10 mouse cellular contexts compared by ENCODE assay signal in the genomic region with DNA sequence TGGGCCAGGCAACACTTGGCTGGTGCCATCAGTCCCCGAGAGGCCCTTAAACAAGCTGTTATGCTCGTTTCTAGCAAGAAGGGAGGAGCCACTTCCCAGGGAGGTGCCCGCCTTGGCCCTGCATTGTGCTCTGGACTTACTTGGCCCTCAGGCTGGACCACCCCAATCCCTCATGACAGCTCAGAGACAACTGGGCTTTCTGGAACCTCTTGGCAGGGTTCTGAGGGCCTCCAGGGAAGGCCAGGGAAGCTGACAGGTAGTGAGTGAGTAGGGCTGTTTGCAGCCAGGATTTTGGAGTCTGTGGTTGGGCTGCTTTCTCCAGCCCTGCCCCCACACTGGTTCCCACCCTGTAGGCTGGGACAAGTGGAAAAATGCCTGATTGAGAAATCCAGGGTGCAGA.
DNase-seq lines count a peak whose midpoint lies in the region; ATAC-seq and TF ChIP-seq lines count a peak whose summit lies in the region.
"Had no signal": no experiment of that assay in that cellular context is flagged by ENCODE, and none has a peak within 500 bp of the region (broad histone marks: within the 10 kb centered on the region; RNA-seq: fewer than 3 reads in every experiment).

No protein-coding gene starts in this region.

- TF ChIP-seq EP300 in heart, postnatal 0 days (IDR thresholded peaks at IDR 0.05; ENCODE audit: low read depth): no peak

- no peak overlapping the region for H3K4me3 ChIP-seq in embryonic facial prominence, embryonic 14.5 days (ENCODE audit: low read depth, low read length)
- H3K4me3 ChIP-seq in embryonic facial prominence, embryonic 10.5 days: no peak overlapping the region
- H3K4me3 ChIP-seq in heart, postnatal 0 days (ENCODE audit: low read depth, low read length): no peak overlapping the region
- H3K4me3 ChIP-seq: embryonic facial prominence, embryonic 13.5 days had no signal

- no peaks in the 10 kb centered on the region for H3K27me3 ChIP-seq in embryonic facial prominence, embryonic 14.5 days (replicated peaks; ENCODE audit: control insufficient read depth, insufficient read depth, low read length)
- no peaks in the 10 kb centered on the region for H3K27me3 ChIP-seq in embryonic facial prominence, embryonic 10.5 days (replicated peaks; ENCODE audit: low read depth, poor library complexity, severe bottlenecking)
- H3K27me3 ChIP-seq in heart, postnatal 0 days (ENCODE audit: control insufficient read depth, insufficient read depth, low read length): no peaks in the 10 kb centered on the region
- H3K27me3 ChIP-seq: embryonic facial prominence, embryonic 13.5 days had no signal

- ATAC-seq in embryonic facial prominence, embryonic 14.5 days (ENCODE audit: low read depth): no peak
- peak; percentile 40; the same call in 1 of the 2 replicates for ATAC-seq in heart, postnatal 0 days (ENCODE audit: insufficient read depth, low read depth)

- no peak for TF ChIP-seq CTCF in heart, postnatal 0 days (IDR thresholded peaks at IDR 0.05; ENCODE audit: low read depth)

- no peak overlapping the region for H3K4me2 ChIP-seq in embryonic facial prominence, embryonic 14.5 days (ENCODE audit: low read depth, low read length)
- H3K4me2 ChIP-seq in heart, postnatal 0 days (ENCODE audit: low read depth, low read length): no peak overlapping the region
- H3K4me2 ChIP-seq: embryonic facial prominence, embryonic 13.5 days had no signal

- 28% methylated on average over 3 of the region's 3 CpGs for WGBS in embryonic facial prominence, embryonic 14.5 days
- WGBS in embryonic facial prominence, embryonic 10.5 days: 26% methylated on average over 3 of the region's 3 CpGs
- WGBS in heart, postnatal 0 days: 40% methylated on average over 3 of the region's 3 CpGs

- DNase-seq in embryonic facial prominence, embryonic 14.5 days (ENCODE audit: low spot score): peak; percentile 47
- no peak for DNase-seq in embryonic facial prominence, embryonic 10.5 days (ENCODE audit: low spot score)
- DNase-seq in 3T3-L1 (ENCODE audit: low read depth, low spot score): peak; percentile 86
- no peak for DNase-seq in heart, postnatal 0 days (ENCODE audit: low spot score)
- DNase-seq in lung, postnatal 10 days: peak; percentile 82
- DNase-seq in thymus, postnatal 0 days (ENCODE audit: low spot score): no peak
- DNase-seq in layer of hippocampus, adult 11-12 months (ENCODE audit: low spot score): no peak
- no peak for DNase-seq in left cerebral cortex, postnatal 10 days (ENCODE audit: extremely low spot score in 1 of 2, low spot score in 2 of 2)
- DNase-seq: B cell, adult 2 months had no signal

- H3K27ac ChIP-seq in embryonic facial prominence, embryonic 14.5 days (replicated peaks; ENCODE audit: low read depth, low read length): 0 out of 2 replicates have a peak overlapping the region, but pooled peaks have one; percentile 10
- no peak overlapping the region; the same call in 1 of the 2 replicates for H3K27ac ChIP-seq in embryonic facial prominence, embryonic 10.5 days (replicated peaks)
- peak overlapping the region; percentile 35; the same call in 1 of the 2 replicates for H3K27ac ChIP-seq in heart, postnatal 0 days (ENCODE audit: low read depth)
- H3K27ac ChIP-seq: embryonic facial prominence, embryonic 13.5 days had no signal

- intact Hi-C loops in left cerebral cortex, postnatal 10 days (cut with DNase I): no loop called here

- no peak overlapping the region for H3K9ac ChIP-seq in embryonic facial prominence, embryonic 14.5 days (ENCODE audit: low read depth, low read length)
- H3K9ac ChIP-seq in heart, postnatal 0 days (replicated peaks; ENCODE audit: low read depth, low read length): no peak overlapping the region
- H3K9ac ChIP-seq: embryonic facial prominence, embryonic 13.5 days had no signal

- H3K4me1 ChIP-seq in embryonic facial prominence, embryonic 14.5 days (ENCODE audit: control insufficient read depth, insufficient read depth, low read length): peaks cover 20% of the 10 kb centered on the region
- peaks cover 23% of the 10 kb centered on the region for H3K4me1 ChIP-seq in embryonic facial prominence, embryonic 10.5 days
- peaks cover 10% of the 10 kb centered on the region; the same call in 1 of the 2 replicates for H3K4me1 ChIP-seq in heart, postnatal 0 days (ENCODE audit: control insufficient read depth, insufficient read depth)

- H3K36me3 ChIP-seq in embryonic facial prominence, embryonic 14.5 days (ENCODE audit: control insufficient read depth, insufficient read depth, low read length): no peaks in the 10 kb centered on the region
- H3K36me3 ChIP-seq in embryonic facial prominence, embryonic 10.5 days (replicated peaks): no peaks in the 10 kb centered on the region
- H3K36me3 ChIP-seq in heart, postnatal 0 days (replicated peaks; ENCODE audit: control insufficient read depth, insufficient read depth, low read length): no peaks in the 10 kb centered on the region
- H3K36me3 ChIP-seq: embryonic facial prominence, embryonic 13.5 days had no signal

- H3K9me3 ChIP-seq in embryonic facial prominence, embryonic 14.5 days (ENCODE audit: control insufficient read depth, low read length): no peaks in the 10 kb centered on the region
- no peaks in the 10 kb centered on the region for H3K9me3 ChIP-seq in embryonic facial prominence, embryonic 10.5 days
- H3K9me3 ChIP-seq in heart, postnatal 0 days (replicated peaks; ENCODE audit: control insufficient read depth, low read length): no peaks in the 10 kb centered on the region
- H3K9me3 ChIP-seq: embryonic facial prominence, embryonic 13.5 days had no signal

Comparison
In these comparisons a context has a peak if more than half of its experiments do, and no peak if none do; other contexts are left out.
1. DNase-seq: peak in embryonic facial prominence, embryonic 14.5 days (single experiment), 3T3-L1 (single experiment) and lung, postnatal 10 days (single experiment); none in embryonic facial prominence, embryonic 10.5 days (single experiment), heart, postnatal 0 days (single experiment), thymus, postnatal 0 days (single experiment), layer of hippocampus, adult 11-12 months (single experiment) and left cerebral cortex, postnatal 10 days (0 of 2).